Mouse (Mus musculus) MEL (cell line): ENCODE measurements around the gene Nr1h3. TPM values are rescaled to one million over a fixed set of nuclear protein-coding genes. Genes with fewer than 3 reads are reported as not detected.

ENCODE experiments used
- DNase-seq: peaks from one replicate; pipeline ENCODE4 v3.0.0; 2011; ENCODE audit warnings: low read depth, low spot score
- H3K27ac ChIP-seq: 2 replicates; pipeline ENCODE4 v1.5.1; 2012; ENCODE audit warnings: low read depth, mild to moderate bottlenecking, control low read depth, low read length, moderate library complexity; ENCODE audit not compliant: control insufficient read depth
- H3K27me3 ChIP-seq, 2 experiments: fragments of 150-350 bp in 1 of 2; sonication (generic) in 1 of 2; 2 replicates each; pipeline ENCODE4 v1.6.1; 2012; ENCODE audit warnings: low read length in 2 of 2, mild to moderate bottlenecking in 2 of 2, improper control_type of control experiment in 1 of 2, moderate library complexity in 1 of 2; ENCODE audit not compliant: insufficient read depth in 2 of 2, control insufficient read depth in 1 of 2
- H3K36me3 ChIP-seq, 2 experiments: 2 replicates each; pipeline ENCODE4 v1.6.1; 2012 to 2014; ENCODE audit warnings: low read length in 2 of 2, improper control_type of control experiment in 1 of 2, inconsistent platforms in 1 of 2, mild to moderate bottlenecking in 1 of 2; ENCODE audit not compliant: insufficient read depth in 2 of 2, control insufficient read depth in 1 of 2
- H3K4me1 ChIP-seq, 2 experiments: fragments of 150-350 bp in 1 of 2; sonication (generic) in 1 of 2; 2 replicates each; pipeline ENCODE4 v1.6.1; 2012; ENCODE audit warnings: low read length in 2 of 2, improper control_type of control experiment in 1 of 2, mild to moderate bottlenecking in 1 of 2; ENCODE audit not compliant: insufficient read depth in 2 of 2, control insufficient read depth in 1 of 2
- H3K4me3 ChIP-seq, 2 experiments: fragments of 150-350 bp in 1 of 2; sonication (generic) in 1 of 2; 2 replicates each; pipeline ENCODE4 v1.5.1; 2012; ENCODE audit warnings: low read depth in 2 of 2, low read length in 2 of 2, mild to moderate bottlenecking in 2 of 2, moderate library complexity in 2 of 2, control low read depth in 1 of 2, improper control_type of control experiment in 1 of 2; ENCODE audit not compliant: control insufficient read depth in 1 of 2, insufficient read depth in 1 of 2
- H3K79me2 ChIP-seq: 2 replicates; pipeline ENCODE4 v1.6.1; 2012; ENCODE audit warnings: mild to moderate bottlenecking, low read length, moderate library complexity; ENCODE audit not compliant: control insufficient read depth, poor library complexity, insufficient read depth
- H3K9ac ChIP-seq: 2 replicates; pipeline ENCODE4 v1.6.1; 2012; ENCODE audit warnings: low read depth, mild to moderate bottlenecking, control low read depth, low read length, moderate library complexity; ENCODE audit not compliant: control insufficient read depth, poor library complexity, severe bottlenecking
- H3K9me3 ChIP-seq: fragments of 150-350 bp; sonication (generic); replicated peaks from 2 replicates; pipeline ENCODE4 v1.6.1; 2012; ENCODE audit warnings: mild to moderate bottlenecking, low read length, improper control_type of control experiment, moderate library complexity; ENCODE audit not compliant: insufficient read depth
- BHLHE40 ChIP-seq: IDR thresholded peaks from 2 replicates; pipeline ENCODE4 v1.6.1; 2012; ENCODE audit warnings: low read depth, mild to moderate bottlenecking, inconsistent platforms, low read length, improper control_type of control experiment, borderline replicate concordance
- CHD1 ChIP-seq: IDR thresholded peaks from 2 replicates; pipeline ENCODE4 v1.6.1; 2012; ENCODE audit warnings: low read depth, mild to moderate bottlenecking, inconsistent platforms, low read length, improper control_type of control experiment
- CTCF ChIP-seq, 3 experiments: IDR thresholded peaks in 2 of 3; conservative IDR thresholded peaks in 1 of 3; 2 replicates each; pipeline ENCODE4 v1.5.1; 2011 to 2012; ENCODE audit warnings: low read length in 3 of 3, low read depth in 2 of 3, mild to moderate bottlenecking in 2 of 3, improper control_type of control experiment in 1 of 3, inconsistent platforms in 1 of 3, mixed read lengths in 1 of 3, moderate library complexity in 1 of 3; ENCODE audit not compliant: control insufficient read depth in 1 of 3, insufficient read depth in 1 of 3, poor library complexity in 1 of 3, severe bottlenecking in 1 of 3
- ELF1 ChIP-seq: IDR thresholded peaks from 2 replicates; pipeline ENCODE4 v1.6.1; 2014; ENCODE audit warnings: low read depth, mild to moderate bottlenecking, inconsistent platforms, low read length, improper control_type of control experiment, moderate library complexity
- EP300 ChIP-seq, 2 experiments: IDR thresholded peaks; 2 replicates each; pipeline ENCODE4 v1.6.1; 2011; ENCODE audit warnings: improper control_type of control experiment in 2 of 2, low read length in 2 of 2, low read depth in 1 of 2, mild to moderate bottlenecking in 1 of 2
- ETS1 ChIP-seq: IDR thresholded peaks from 2 replicates; pipeline ENCODE4 v1.6.1; 2012; ENCODE audit warnings: low read depth, mild to moderate bottlenecking, inconsistent platforms, low read length, improper control_type of control experiment, moderate library complexity
- GABPA ChIP-seq: IDR thresholded peaks from 2 replicates; pipeline ENCODE4 v1.6.1; 2012; ENCODE audit warnings: low read depth, mild to moderate bottlenecking, inconsistent platforms, low read length, improper control_type of control experiment, moderate library complexity
- GATA1 ChIP-seq: IDR thresholded peaks from 2 replicates; pipeline ENCODE4 v1.6.1; 2011; ENCODE audit warnings: low read depth, low read length, improper control_type of control experiment
- HCFC1 ChIP-seq: IDR thresholded peaks from 2 replicates; pipeline ENCODE4 v1.6.1; 2012; ENCODE audit warnings: low read depth, mild to moderate bottlenecking, inconsistent platforms, low read length, improper control_type of control experiment, moderate library complexity
- JUND ChIP-seq: IDR thresholded peaks from 2 replicates; pipeline ENCODE4 v1.6.1; 2011; ENCODE audit warnings: low read depth, mild to moderate bottlenecking, improper control_type of control experiment, low read length
- KAT2A ChIP-seq: conservative IDR thresholded peaks from 2 replicates; pipeline ENCODE4 v1.6.1; 2012; ENCODE audit warnings: low read depth, low read length, improper control_type of control experiment, inconsistent platforms
- MAX ChIP-seq: IDR thresholded peaks from 2 replicates; pipeline ENCODE4 v1.6.1; 2011; ENCODE audit warnings: low read length, improper control_type of control experiment
- MAZ ChIP-seq: IDR thresholded peaks from 2 replicates; pipeline ENCODE4 v1.6.1; 2012; ENCODE audit warnings: low read depth, mild to moderate bottlenecking, inconsistent platforms, low read length, improper control_type of control experiment
- MEF2A ChIP-seq: IDR thresholded peaks from 2 replicates; pipeline ENCODE4 v1.6.1; 2014; ENCODE audit warnings: low read depth, mild to moderate bottlenecking, inconsistent platforms, low read length, improper control_type of control experiment; ENCODE audit not compliant: poor library complexity, insufficient replicate concordance, severe bottlenecking; ENCODE audit errors: extremely low read depth
- POLR2AphosphoS2 ChIP-seq: IDR thresholded peaks from 2 replicates; pipeline ENCODE4 v1.6.1; 2011; ENCODE audit warnings: low read length, improper control_type of control experiment
- RAD21 ChIP-seq: IDR thresholded peaks from 2 replicates; pipeline ENCODE4 v1.6.1; 2011; ENCODE audit warnings: mild to moderate bottlenecking, low read depth, low read length, improper control_type of control experiment
- RCOR1 ChIP-seq: IDR thresholded peaks from 2 replicates; pipeline ENCODE4 v1.6.1; 2012; ENCODE audit warnings: low read depth, mild to moderate bottlenecking, inconsistent platforms, low read length, improper control_type of control experiment
- SIN3A ChIP-seq: IDR thresholded peaks from 2 replicates; pipeline ENCODE4 v1.6.1; 2012; ENCODE audit warnings: low read length, improper control_type of control experiment, inconsistent platforms
- SMC3 ChIP-seq: IDR thresholded peaks from 2 replicates; pipeline ENCODE4 v1.6.1; 2011; ENCODE audit warnings: low read depth, low read length, improper control_type of control experiment
- TAL1 ChIP-seq: IDR thresholded peaks from 2 replicates; pipeline ENCODE4 v1.6.1; 2012; ENCODE audit warnings: mild to moderate bottlenecking, inconsistent platforms, low read length, moderate library complexity, mixed read lengths
- TBP ChIP-seq: IDR thresholded peaks from 2 replicates; pipeline ENCODE4 v1.8.0; 2011; ENCODE audit warnings: low read depth, low read length, improper control_type of control experiment
- UBTF ChIP-seq: IDR thresholded peaks from 2 replicates; pipeline ENCODE4 v1.6.1; 2012; ENCODE audit warnings: low read depth, mild to moderate bottlenecking, inconsistent platforms, low read length, improper control_type of control experiment, moderate library complexity, borderline replicate concordance; ENCODE audit not compliant: insufficient read depth
- USF1 ChIP-seq: IDR thresholded peaks from 2 replicates; pipeline ENCODE4 v1.6.1; 2014; ENCODE audit warnings: low read depth, mild to moderate bottlenecking, inconsistent platforms, low read length, improper control_type of control experiment, moderate library complexity
- polyA plus RNA-seq, 2 experiments: library from polyadenylated mRNA; stranded (reverse) in 1 of 2; unstranded in 1 of 2; fragments of >175 nt in 1 of 2; fragments of >200 nt in 1 of 2; gene quantifications; 2 replicates each; pipeline versions ENCODE4 v1.2.1 to v1.2.4; 2012; ENCODE audit warnings: low replicate concordance in 2 of 2, low read depth in 1 of 2; ENCODE audit not compliant: insufficient read length in 2 of 2, insufficient read depth in 1 of 2, missing spikeins in 1 of 2
- total RNA-seq: library from RNA; depleted of rRNA; stranded (reverse); fragments of 300-350 nt; gene quantifications from 2 replicates; pipeline ENCODE4 v1.2.3, GENCODE M21; 2012

The Nr1h3 gene
- total and polyA plus RNA-seq, 3 experiments = 3.5 to 6.9 TPM; not detected in 1

- Histone ChIP-seq H3K27ac (no peak overlapping the region), H3K79me2 (peaks cover 4% of the 10 kb centered on the region; the same call in 1 of the 2 replicates)
These were observed 15.2 kb downstream of the Nr1h3 start for GRCm38 (mm10) chr2:91187431-91187830.

DNA sequence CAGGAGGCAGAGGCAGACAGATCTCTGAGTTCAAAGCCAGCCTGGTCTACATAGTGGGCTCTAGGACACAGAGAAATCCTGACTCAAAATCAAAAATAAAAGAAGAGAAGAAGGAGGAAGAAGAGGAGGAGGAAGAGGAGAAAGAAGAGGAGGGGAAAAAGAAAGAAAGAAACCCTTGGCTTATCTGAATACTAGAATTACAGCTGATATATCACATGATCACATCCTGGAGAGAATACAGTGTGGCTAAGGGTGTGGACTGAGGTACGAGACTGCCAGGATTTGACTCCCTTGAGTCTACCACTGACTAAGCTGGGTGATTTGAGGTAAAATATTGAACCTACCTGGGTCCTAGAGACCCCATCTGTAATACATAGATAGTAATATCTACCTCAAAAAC, 16.4 kb downstream of the Nr1h3 start:
- peaks cover 7 to 31% of the 10 kb centered on the region in 2 experiments for H3K4me1 ChIP-seq
- peaks cover 14% of the 10 kb centered on the region for H3K79me2 ChIP-seq
- no peak overlapping the region for H3K4me3 ChIP-seq
- peaks cover 0 to 19% of the 10 kb centered on the region in 2 experiments; a peak in 2 of 4 replicates for H3K36me3 ChIP-seq
- H3K27me3 ChIP-seq = no peaks in the 10 kb centered on the region
- no peak overlapping the region for H3K9ac ChIP-seq
- no peak for DNase-seq
- TF ChIP-seq GATA1 = peak; percentile 53
- TF ChIP-seq MAZ = no peak
- TF ChIP-seq USF1 = peak; percentile 83
- TF ChIP-seq CTCF (IDR thresholded peaks at IDR 0.05 in 2 of 3, conservative IDR thresholded peaks at IDR 0.05 in 1 of 3; ENCODE audit: control insufficient read depth in 1 of 3, insufficient read depth in 1 of 3, low read depth in 2 of 3, low read length in 3 of 3, poor library complexity in 1 of 3, severe bottlenecking in 1 of 3) = no peak
- TF ChIP-seq BHLHE40 = no peak
- no peak for TF ChIP-seq UBTF
- peak; percentile 74 for TF ChIP-seq ETS1
- TF ChIP-seq, all 39 proteins: peak for 3
- H3K27ac ChIP-seq = no peak overlapping the region
- no peaks in the 10 kb centered on the region for H3K9me3 ChIP-seq

More at GRCm38 (mm10) chr2:91187431-91187830, 15.2 kb downstream of the Nr1h3 start:
- Histone ChIP-seq H3K4me3 (no peak overlapping the region), H3K27me3 (no peaks in the 10 kb centered on the region), H3K9me3 (no peaks in the 10 kb centered on the region), H3K9ac (no peak overlapping the region), H3K4me1 (peaks cover 7 to 23% of the 10 kb centered on the region in 2 experiments), H3K36me3 (peaks cover 0 to 14% of the 10 kb centered on the region in 2 experiments; a peak in 2 of 4 replicates)
- TF ChIP-seq ELF1 = no peak
- no peak for TF ChIP-seq TAL1
- TF ChIP-seq RAD21 = no peak
- no peak for TF ChIP-seq JUND
- TF ChIP-seq ETS1 = no peak
- TF ChIP-seq EP300 (IDR thresholded peaks at IDR 0.05; ENCODE audit: low read depth in 1 of 2, low read length in 2 of 2) = no peak
- no peak for TF ChIP-seq SMC3
- DNase-seq = peak; percentile 35

GRCm38 (mm10) chr2:91183711-91184405, 18.8 kb downstream of the Nr1h3 start, which contains the start of gene Madd:
Gene Madd, minus strand, starts transcription at chr2:91183837.
- Histone ChIP-seq H3K79me2 (peaks cover 14% of the 10 kb centered on the region), H3K4me1 (peaks cover 7 to 31% of the 10 kb centered on the region in 2 experiments), H3K27me3 (no peaks in the 10 kb centered on the region), H3K27ac (peak within 1 kb of the TSS; percentile 98), H3K36me3 (peaks cover 0 to 21% of the 10 kb centered on the region in 2 experiments; a peak in 2 of 4 replicates), H3K9me3 (no peaks in the 10 kb centered on the region), H3K4me3 (peak within 1 kb of the TSS; percentile 74 to 82), H3K9ac (peak within 1 kb of the TSS; percentile 90)
- peak; percentile 97 for DNase-seq
- no peak for TF ChIP-seq UBTF
- TF ChIP-seq TBP = peak; percentile 83
- no peak for TF ChIP-seq POLR2AphosphoS2
- no peak for TF ChIP-seq CHD1
- peak; percentile 36; the same call in 1 of the 2 replicates for TF ChIP-seq KAT2A
- no peak for TF ChIP-seq TAL1
- TF ChIP-seq HCFC1 = peak; percentile 77; the same call in 1 of the 2 replicates
- peak; percentile 87 for TF ChIP-seq ELF1
- TF ChIP-seq SIN3A = peak; percentile 75
- no peak; the same call in none of the 2 replicates for TF ChIP-seq MAZ
- peak; percentile 28; the same call in 1 of the 2 replicates for TF ChIP-seq MAX
- TF ChIP-seq USF1 = no peak
- peak; percentile 43; the same call in 1 of the 2 replicates for TF ChIP-seq RCOR1
- peak; percentile 71 to 78 for TF ChIP-seq EP300 (IDR thresholded peaks at IDR 0.05; ENCODE audit: low read depth in 1 of 2, low read length in 2 of 2)
- no peak for TF ChIP-seq MEF2A
- no peak for TF ChIP-seq RAD21
- TF ChIP-seq GABPA = no peak
